Mouse (Mus musculus): Measurements from ENCODE around the gene Col23a1. TPM values are rescaled to one million over a fixed set of nuclear protein-coding genes. Genes with fewer than 3 reads are reported as not detected.

Gene Col23a1
- total and polyA plus RNA-seq, 3 experiments: 1.1 to 1.7 (median 1.3) TPM

DNA sequence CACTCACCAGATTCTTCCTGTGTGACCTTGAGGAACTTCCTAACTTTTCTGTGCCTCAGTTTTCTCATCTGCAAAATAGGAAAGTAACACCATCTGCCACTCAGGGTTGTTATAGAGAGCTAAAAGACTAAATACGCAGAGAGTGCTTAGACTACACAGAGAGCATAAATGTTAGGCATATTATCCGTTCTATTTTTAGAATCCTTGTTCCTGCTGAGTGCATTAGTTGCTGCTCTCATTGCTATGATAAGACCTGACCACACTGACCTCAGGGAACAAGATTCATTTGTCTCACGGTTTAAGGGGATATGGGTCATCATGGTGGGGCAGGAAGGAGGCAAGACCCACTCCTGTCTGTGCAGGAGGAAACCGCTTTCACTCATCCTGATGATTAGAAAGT lies 80.6 kb downstream of the Col23a1 start:
- no peak overlapping the region for H3K4me3 ChIP-seq
- 25% methylated on average over 4 of the region's 4 CpGs for WGBS
- DNase-seq: no peak
- peaks cover 1% of the 10 kb centered on the region; the same call in 1 of the 2 replicates for H3K4me1 ChIP-seq (ENCODE audit: control insufficient read depth, insufficient read depth, low read length)
- H3K9ac ChIP-seq (ENCODE audit: low read depth, low read length): no peak overlapping the region
- no peaks in the 10 kb centered on the region for H3K79me2 ChIP-seq (replicated peaks; ENCODE audit: control insufficient read depth, insufficient read depth, low read length)
- intact Hi-C loops (cut with DNase I): loop anchor here (10.0 kb wide), 1 partner anchor 45 kb away; no protein-coding TSS in a partner anchor
- no peaks in the 10 kb centered on the region for H3K27me3 ChIP-seq (ENCODE audit: control insufficient read depth, insufficient read depth, low read length)
- no peak overlapping the region for H3K27ac ChIP-seq
- H3K36me3 ChIP-seq (ENCODE audit: control insufficient read depth, insufficient read depth, low read length): no peaks in the 10 kb centered on the region
- no peak for TF ChIP-seq CTCF (IDR thresholded peaks at IDR 0.05)
- no peak for TF ChIP-seq POLR2A (IDR thresholded peaks at IDR 0.05; ENCODE audit: insufficient read depth, low read depth, low read length)
- no peak for TF ChIP-seq EP300 (IDR thresholded peaks at IDR 0.05; ENCODE audit: insufficient read depth, low read depth, low read length)

DNA sequence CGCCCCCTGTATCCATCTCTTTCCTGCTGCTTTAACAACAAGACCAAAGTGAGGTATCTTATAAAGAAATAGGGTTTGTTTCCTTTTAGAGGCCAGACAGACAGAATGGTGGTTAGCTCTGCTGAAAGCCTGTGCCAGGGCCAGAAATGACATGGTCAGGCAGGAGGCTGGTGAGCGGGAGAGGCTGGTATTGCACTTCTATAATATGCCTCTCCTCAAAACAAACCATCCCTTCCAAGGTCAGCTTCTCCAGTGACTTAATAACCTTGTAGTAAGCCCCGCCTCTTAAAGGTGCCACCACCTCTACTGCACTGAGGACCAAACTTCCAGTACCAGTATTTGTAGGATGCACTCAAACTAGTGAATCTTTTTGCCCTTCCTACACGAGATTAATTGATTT lies 81.6 kb downstream of the Col23a1 start:
- H3K27ac ChIP-seq: no peak overlapping the region
- no peak overlapping the region for H3K9ac ChIP-seq (ENCODE audit: low read depth, low read length)
- H3K36me3 ChIP-seq (ENCODE audit: control insufficient read depth, insufficient read depth, low read length): no peaks in the 10 kb centered on the region
- no peaks in the 10 kb centered on the region for H3K79me2 ChIP-seq (replicated peaks; ENCODE audit: control insufficient read depth, insufficient read depth, low read length)
- no peak overlapping the region for H3K4me3 ChIP-seq
- peaks cover 1% of the 10 kb centered on the region; the same call in 1 of the 2 replicates for H3K4me1 ChIP-seq (ENCODE audit: control insufficient read depth, insufficient read depth, low read length)
- 77% methylated on average over 4 of the region's 4 CpGs for WGBS
- no peak for DNase-seq
- TF ChIP-seq EP300 (IDR thresholded peaks at IDR 0.05; ENCODE audit: insufficient read depth, low read depth, low read length) (no peak), POLR2A (IDR thresholded peaks at IDR 0.05; ENCODE audit: insufficient read depth, low read depth, low read length) (no peak), CTCF (IDR thresholded peaks at IDR 0.05) (no peak)
- intact Hi-C loops (cut with DNase I): loop anchor here (10.0 kb wide), 1 partner anchor 47 kb away; no protein-coding TSS in a partner anchor
- H3K27me3 ChIP-seq (ENCODE audit: control insufficient read depth, insufficient read depth, low read length): no peaks in the 10 kb centered on the region

DNA sequence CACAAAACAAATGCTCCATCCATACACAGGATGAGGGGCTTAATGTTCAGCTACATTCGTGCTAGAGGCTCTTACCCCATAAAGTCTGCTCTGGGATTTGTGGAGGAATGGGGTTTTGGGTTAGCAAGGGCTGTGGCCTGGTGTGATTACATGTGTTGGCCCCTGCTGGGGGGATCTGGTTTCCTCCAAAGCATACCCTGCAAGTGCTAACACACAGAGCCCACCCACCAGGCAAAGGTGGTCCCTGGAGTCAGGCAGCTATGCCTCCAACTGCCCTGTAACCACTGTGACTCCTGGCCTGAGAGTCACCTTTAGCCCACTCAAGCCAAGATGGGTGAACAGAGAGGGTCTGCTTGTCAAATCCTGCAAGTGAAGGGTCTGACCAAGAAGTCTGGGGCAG lies 82.2 kb downstream of the Col23a1 start:
- Histone ChIP-seq H3K4me3 (no peak overlapping the region), H3K36me3 (ENCODE audit: control insufficient read depth, insufficient read depth, low read length) (no peaks in the 10 kb centered on the region), H3K9ac (ENCODE audit: low read depth, low read length) (no peak overlapping the region), H3K27ac (no peak overlapping the region), H3K4me1 (ENCODE audit: control insufficient read depth, insufficient read depth, low read length) (peaks cover 1% of the 10 kb centered on the region; the same call in 1 of the 2 replicates), H3K79me2 (replicated peaks; ENCODE audit: control insufficient read depth, insufficient read depth, low read length) (no peaks in the 10 kb centered on the region), H3K27me3 (ENCODE audit: control insufficient read depth, insufficient read depth, low read length) (no peaks in the 10 kb centered on the region)
- no peak for DNase-seq
- 77% methylated on average over 1 of the region's 1 CpGs for WGBS
- intact Hi-C loops (cut with DNase I): loop anchor here (10.0 kb wide), 1 partner anchor 47 kb away; no protein-coding TSS in a partner anchor
- TF ChIP-seq CTCF (IDR thresholded peaks at IDR 0.05) (no peak), EP300 (IDR thresholded peaks at IDR 0.05; ENCODE audit: insufficient read depth, low read depth, low read length) (no peak), POLR2A (IDR thresholded peaks at IDR 0.05; ENCODE audit: insufficient read depth, low read depth, low read length) (no peak)

DNA sequence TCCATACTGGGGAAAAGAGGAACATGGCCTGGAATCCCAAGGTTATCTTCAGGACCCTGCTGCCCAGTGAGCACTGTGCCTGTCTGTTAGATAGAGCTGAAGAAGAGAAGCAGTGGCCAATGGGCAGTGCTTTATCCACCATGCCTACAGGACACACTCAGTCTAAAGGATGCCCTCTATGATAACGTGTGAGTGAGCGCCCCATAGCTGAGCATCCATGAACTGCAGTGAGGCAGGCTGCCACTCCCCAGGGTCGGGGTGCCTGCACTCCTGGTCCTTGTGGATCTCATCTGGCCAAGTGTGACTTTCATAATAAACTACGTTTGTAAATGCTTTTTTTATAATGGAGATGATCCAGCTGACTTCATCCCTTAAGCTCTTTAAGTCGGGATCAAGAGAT lies 87.5 kb downstream of the Col23a1 start:
- DNase-seq: no peak
- no peak overlapping the region for H3K27ac ChIP-seq
- TF ChIP-seq POLR2A (IDR thresholded peaks at IDR 0.05; ENCODE audit: insufficient read depth, low read depth, low read length) (no peak), CTCF (IDR thresholded peaks at IDR 0.05) (peak; percentile 38), EP300 (IDR thresholded peaks at IDR 0.05; ENCODE audit: insufficient read depth, low read depth, low read length) (no peak)
- H3K9ac ChIP-seq (ENCODE audit: low read depth, low read length): no peak overlapping the region
- no peaks in the 10 kb centered on the region for H3K79me2 ChIP-seq (replicated peaks; ENCODE audit: control insufficient read depth, insufficient read depth, low read length)
- intact Hi-C loops (cut with DNase I): loop anchor here (10.0 kb wide), 1 partner anchor 52 kb away; no protein-coding TSS in a partner anchor
- H3K27me3 ChIP-seq (ENCODE audit: control insufficient read depth, insufficient read depth, low read length): no peaks in the 10 kb centered on the region
- 69% methylated on average over 5 of the region's 5 CpGs for WGBS
- no peak overlapping the region for H3K4me3 ChIP-seq
- no peaks in the 10 kb centered on the region for H3K36me3 ChIP-seq (ENCODE audit: control insufficient read depth, insufficient read depth, low read length)
- H3K4me1 ChIP-seq (ENCODE audit: control insufficient read depth, insufficient read depth, low read length): no peaks in the 10 kb centered on the region

- Histone ChIP-seq H3K4me1 (ENCODE audit: control insufficient read depth, insufficient read depth, low read length) (no peaks in the 10 kb centered on the region), H3K27ac (no peak overlapping the region), H3K27me3 (ENCODE audit: control insufficient read depth, insufficient read depth, low read length) (no peaks in the 10 kb centered on the region), H3K79me2 (replicated peaks; ENCODE audit: control insufficient read depth, insufficient read depth, low read length) (no peaks in the 10 kb centered on the region), H3K9ac (ENCODE audit: low read depth, low read length) (no peak overlapping the region), H3K36me3 (ENCODE audit: control insufficient read depth, insufficient read depth, low read length) (no peaks in the 10 kb centered on the region), H3K4me3 (no peak overlapping the region)
- WGBS: 75% methylated on average over 8 of the region's 8 CpGs
- TF ChIP-seq POLR2A (IDR thresholded peaks at IDR 0.05; ENCODE audit: insufficient read depth, low read depth, low read length): no peak
- TF ChIP-seq EP300 (IDR thresholded peaks at IDR 0.05; ENCODE audit: insufficient read depth, low read depth, low read length): no peak
- TF ChIP-seq CTCF (IDR thresholded peaks at IDR 0.05): no peak
- DNase-seq: no peak
- intact Hi-C loops (cut with DNase I): no loop called here
These were observed 99.2 kb downstream of the Col23a1 start for GRCm38 (mm10) chr11:51388892-51389340.

DNA sequence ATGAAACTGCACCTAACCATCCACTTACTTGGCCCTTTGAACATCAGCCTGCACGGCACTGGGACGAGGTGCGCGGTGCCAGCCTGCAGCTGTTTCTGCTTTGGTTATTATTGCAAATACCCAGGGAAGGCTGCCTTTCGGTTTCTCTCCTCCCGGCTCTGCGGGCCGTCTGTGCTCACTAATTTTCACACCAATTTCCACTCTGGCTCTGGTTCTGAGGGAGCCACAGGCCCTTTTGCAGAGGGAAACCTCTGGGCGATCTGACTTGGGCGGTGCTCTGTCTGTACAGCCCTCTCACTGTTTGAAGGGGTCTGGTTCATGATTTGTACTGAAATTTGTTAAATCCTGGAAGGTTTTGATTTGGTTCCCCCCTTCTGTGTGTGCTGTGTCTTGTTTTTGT lies 100.0 kb downstream of the Col23a1 start:
- DNase-seq: no peak
- Histone ChIP-seq H3K9ac (ENCODE audit: low read depth, low read length) (no peak overlapping the region), H3K4me1 (ENCODE audit: control insufficient read depth, insufficient read depth, low read length) (no peaks in the 10 kb centered on the region), H3K27ac (no peak overlapping the region), H3K27me3 (ENCODE audit: control insufficient read depth, insufficient read depth, low read length) (no peaks in the 10 kb centered on the region), H3K4me3 (no peak overlapping the region), H3K79me2 (replicated peaks; ENCODE audit: control insufficient read depth, insufficient read depth, low read length) (no peaks in the 10 kb centered on the region), H3K36me3 (ENCODE audit: control insufficient read depth, insufficient read depth, low read length) (no peaks in the 10 kb centered on the region)
- no peak for TF ChIP-seq CTCF (IDR thresholded peaks at IDR 0.05)
- 92% methylated on average over 10 of the region's 10 CpGs for WGBS
- intact Hi-C loops (cut with DNase I): no loop called here

Data from heart, adult 2 months (tissue).